Mouse (Mus musculus): ENCODE measurements around the gene Hist2h2ab.
A peak's percentile ranks its signal among the peaks of the same experiment; 100 is the strongest.
"Not testable (repeated sequence)": the region's sequence is repeated elsewhere in the genome, so short reads cannot be mapped to it uniquely, and the experiment has no call there.

The Hist2h2ab gene

GRCm38 (mm10) chr3:96237904-96238511 is 18.3 kb downstream of the Hist2h2ab start:
- no peak for DNase-seq (ENCODE audit: low spot score in 2 of 2)

- DNase-seq (ENCODE audit: low spot score in 2 of 2): peak in 1 of 2 experiments; percentile 69
Measured at GRCm38 (mm10) chr3:96238954-96239793, 19.5 kb downstream of the Hist2h2ab start, which contains the start of gene Hist2h3c2. Hist2h3c2 (minus strand) TSS chr3:96239127.

DNA sequence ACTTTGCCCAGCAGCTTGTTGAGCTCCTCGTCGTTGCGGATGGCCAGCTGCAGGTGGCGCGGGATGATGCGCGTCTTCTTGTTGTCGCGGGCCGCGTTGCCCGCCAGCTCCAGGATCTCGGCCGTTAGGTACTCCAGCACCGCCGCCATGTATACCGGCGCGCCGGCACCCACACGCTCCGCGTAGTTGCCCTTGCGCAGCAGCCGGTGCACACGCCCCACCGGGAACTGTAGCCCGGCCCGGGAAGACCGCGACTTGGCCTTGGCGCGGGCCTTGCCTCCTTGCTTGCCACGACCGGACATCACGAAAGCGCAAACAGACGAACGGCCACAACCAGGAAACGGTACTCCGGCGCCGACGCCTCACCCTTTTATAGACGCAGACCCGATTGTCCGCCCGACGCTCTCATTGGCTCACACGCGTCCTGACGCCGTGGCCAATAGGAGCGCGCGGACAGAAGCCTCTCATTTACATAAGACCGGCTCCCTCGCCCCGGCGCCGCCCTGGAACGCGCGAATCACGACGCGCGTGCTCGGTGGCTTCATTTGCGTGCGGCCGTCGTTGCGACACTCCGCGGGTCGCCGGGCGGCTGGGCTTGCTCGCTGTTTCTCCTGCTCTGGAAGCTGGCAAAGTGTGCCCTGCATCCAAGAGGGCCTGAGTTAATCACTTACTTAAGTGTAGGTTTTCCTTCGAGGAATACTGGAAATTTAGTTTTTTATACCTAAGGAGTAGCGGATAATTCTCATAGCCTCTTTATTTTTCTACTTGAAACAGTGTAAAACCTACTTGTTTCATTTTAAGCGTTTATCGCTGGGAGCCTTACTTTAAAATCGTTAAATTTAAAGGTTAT is 20.5 kb downstream of the Hist2h2ab start, which contains the start of gene Hist2h2aa2:
Gene Hist2h2aa2 (minus strand): TSS at position 328 of the 850 bp plus-strand sequence.
- peak; percentile 92 to 95 for DNase-seq (ENCODE audit: low spot score in 2 of 2)

DNA sequence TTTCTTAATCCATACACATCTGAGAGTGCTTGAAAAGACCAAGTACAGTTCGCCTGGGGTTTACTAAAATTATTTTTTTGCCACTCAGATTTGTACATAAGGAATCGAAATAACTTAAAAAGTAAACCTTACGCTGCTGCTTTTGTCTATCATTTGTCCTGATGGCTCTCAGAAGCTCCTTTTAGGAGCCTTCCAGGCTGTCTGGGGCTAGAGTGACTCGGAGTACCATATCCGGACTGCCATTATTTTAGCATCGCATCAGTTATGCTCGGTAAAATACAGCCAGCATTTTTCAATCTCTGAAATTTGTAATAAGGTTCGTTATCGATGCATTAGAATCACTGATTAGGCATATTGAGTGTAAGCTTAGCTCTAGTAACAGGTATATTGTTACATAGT is 21.1 kb downstream of the Hist2h2ab start:
- DNase-seq (ENCODE audit: low spot score in 2 of 2): no peak

- DNase-seq (ENCODE audit: low spot score in 2 of 2): no peak
Measured at GRCm38 (mm10) chr3:96243921-96244572, 24.4 kb downstream of the Hist2h2ab start.

DNA sequence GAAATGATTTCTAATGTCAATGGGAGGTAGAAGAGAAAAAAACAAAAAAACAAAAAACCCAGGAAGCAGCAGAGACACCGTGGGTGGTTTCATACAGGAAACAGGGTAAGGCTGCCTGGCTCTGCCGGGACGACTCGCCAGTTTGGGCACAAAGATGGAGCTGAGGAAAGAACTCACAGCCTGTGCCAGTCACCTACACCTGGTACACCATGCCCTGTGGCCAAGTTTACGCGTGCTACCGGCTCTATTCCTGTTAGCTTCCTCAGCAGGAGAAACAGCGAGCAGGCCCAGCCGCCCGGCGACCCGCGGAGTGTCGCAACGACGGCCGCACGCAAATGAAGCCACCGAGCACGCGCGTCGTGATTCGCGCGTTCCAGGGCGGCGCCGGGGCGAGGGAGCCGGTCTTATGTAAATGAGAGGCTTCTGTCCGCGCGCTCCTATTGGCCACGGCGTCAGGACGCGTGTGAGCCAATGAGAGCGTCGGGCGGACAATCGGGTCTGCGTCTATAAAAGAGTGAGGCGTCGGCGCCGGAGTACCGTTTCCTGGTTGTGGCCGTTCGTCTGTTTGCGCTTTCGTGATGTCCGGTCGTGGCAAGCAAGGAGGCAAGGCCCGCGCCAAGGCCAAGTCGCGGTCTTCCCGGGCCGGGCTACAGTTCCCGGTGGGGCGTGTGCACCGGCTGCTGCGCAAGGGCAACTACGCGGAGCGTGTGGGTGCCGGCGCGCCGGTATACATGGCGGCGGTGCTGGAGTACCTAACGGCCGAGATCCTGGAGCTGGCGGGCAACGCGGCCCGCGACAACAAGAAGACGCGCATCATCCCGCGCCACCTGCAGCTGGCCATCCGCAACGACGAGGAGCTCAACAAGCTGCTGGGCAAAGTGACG is 25.6 kb downstream of the Hist2h2ab start, which contains the start of gene Hist2h2aa1:
Gene Hist2h2aa1 (plus strand): TSS at position 495 of the 884 bp plus-strand sequence.
- peak; percentile 80 to 83 for DNase-seq (ENCODE audit: low spot score in 2 of 2)

- DNase-seq (ENCODE audit: low spot score in 2 of 2): not testable (repeated sequence)
Measured at GRCm38 (mm10) chr3:96246018-96246417, 26.4 kb downstream of the Hist2h2ab start.

- not testable (repeated sequence) for DNase-seq (ENCODE audit: low spot score in 2 of 2)
Measured at GRCm38 (mm10) chr3:96246427-96246856, 26.8 kb downstream of the Hist2h2ab start, which contains the start of gene Hist2h3c1. Hist2h3c1 (plus strand) TSS chr3:96246685.

DNA sequence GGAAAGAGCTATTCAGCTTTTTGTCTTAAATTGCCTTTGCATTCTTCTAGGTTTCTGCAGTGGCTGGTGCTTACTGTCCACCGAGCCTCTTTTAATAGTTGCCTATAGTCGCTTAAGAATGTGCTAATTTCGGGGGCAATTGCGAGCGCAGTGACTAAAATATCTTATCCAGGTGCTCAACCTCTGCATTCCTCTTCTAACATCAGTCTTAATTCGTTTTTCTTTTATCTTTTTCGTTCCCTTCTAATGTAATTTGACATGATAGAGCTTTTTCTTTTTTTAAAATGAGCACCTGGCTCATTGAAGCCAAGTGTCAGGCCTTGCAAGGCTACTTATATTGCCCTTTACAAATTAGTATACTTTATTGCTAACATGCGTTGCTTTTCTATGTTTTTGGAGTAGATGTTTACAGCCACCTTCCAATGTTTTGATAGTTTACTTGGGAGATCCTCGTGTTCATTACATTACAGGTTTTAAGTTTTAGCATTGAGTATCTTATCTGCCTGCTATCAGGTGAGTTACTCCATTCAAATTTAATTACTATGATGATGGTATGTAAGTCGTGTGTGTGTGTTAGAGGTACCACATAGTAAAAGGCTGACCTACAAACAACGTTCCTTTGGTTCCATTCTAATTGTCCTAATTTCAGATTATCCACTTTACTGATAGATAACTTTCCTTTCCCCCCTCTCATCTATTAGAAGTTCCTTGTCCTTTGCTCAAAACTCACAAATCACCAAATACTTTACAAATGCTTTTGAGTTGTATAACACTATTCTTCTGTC is 27.9 kb downstream of the Hist2h2ab start:
- no peak for DNase-seq (ENCODE audit: low spot score in 2 of 2)

DNA sequence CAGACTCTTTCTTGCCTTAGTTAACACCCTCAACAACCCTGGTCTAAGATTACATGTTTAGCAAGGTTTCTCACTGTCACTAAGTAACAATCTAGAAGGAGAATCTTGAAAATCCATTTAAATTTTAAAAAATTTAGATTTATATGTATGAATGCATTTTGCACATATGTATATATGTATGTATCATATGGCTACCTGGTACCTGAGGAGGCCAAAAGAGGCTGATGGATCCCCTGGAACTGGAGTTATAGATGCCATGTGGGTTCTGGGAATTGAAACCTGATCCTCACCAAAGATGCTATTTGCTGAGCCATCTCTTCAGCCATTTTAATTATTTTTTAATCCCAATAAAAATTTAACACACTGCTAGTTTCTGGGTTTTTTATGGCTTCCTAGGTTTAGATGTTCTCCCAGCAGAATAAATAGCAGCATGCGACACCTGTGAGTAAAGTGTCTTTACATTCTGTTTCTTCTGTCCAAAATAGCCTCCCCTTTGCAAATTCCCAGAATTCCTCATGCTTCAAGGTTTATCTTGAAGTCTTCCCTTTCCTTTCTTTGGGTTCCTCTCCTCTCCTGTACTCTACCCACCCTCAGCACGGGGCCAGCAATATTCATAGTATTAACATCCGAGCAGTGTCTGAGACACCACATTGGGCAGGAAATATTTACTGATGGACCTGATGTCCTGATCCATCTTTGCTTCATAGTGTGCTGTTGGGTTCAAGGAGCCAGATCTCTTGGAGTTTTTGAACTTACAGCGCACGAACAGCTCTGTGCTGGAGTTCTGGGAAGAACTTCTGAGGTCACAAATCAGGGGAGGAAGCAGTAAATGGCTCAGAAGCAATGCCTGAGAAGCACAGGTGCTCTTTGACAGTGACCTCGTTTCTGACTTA is 28.7 kb downstream of the Hist2h2ab start:
- no peak for DNase-seq (ENCODE audit: low spot score in 2 of 2)

GRCm38 (mm10) chr3:96249034-96249345 is 29.3 kb downstream of the Hist2h2ab start:
- no peak for DNase-seq (ENCODE audit: low spot score in 2 of 2)

DNA sequence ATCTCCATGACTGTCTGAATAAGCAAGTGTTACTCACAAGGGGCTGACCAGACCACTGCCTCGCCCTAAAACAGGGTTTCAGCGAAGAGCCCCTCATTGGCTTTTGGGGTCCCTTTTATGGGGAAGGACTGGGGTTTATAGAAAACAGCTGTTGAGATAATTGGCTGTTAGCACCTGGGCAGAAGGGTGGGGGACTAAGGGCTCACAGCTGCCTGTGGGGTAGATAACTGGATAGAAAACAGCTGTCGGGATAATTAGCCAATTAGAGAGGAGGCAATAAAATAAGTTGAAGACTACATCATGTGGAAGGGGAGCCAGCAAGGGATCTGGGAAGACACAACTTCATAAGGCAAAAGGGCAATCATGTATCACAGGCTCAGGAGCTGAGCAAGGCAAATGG is 31.2 kb downstream of the Hist2h2ab start:
- DNase-seq (ENCODE audit: low spot score in 2 of 2): no peak

GRCm38 (mm10) chr3:96251787-96252186 is 32.1 kb downstream of the Hist2h2ab start:
- no peak for DNase-seq (ENCODE audit: low spot score in 2 of 2)

DNA sequence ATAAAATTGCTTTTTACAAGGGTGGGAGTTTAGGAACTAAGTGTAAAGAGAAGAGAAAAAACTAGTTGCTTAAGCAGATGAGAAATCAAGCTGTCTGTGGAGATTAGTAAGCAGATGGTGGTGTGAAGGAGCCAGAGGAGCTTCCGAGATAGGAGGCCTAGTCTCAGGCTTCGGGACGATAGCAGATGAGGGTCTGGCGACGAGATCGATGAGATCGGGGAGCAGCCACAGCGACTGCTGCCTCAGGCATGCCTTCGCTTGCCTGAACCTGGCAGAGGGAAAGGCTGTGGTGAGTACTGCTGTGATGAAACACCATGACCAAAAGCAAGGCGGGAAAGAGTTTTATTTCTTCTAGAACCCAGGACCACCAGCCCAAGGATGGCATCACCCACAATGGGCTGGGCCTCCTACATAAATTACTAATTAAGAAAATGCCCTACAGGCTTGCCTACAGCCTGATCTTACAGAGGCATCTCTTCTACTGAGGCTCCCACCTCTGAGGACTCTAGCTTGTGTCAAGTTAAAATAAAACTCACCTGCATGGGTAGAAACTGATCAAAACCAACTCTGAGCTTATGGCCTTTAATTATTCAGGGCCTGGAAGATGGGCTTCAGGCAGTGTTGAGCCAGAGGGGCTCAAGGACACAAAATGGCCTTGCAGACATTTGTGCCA is 35.2 kb downstream of the Hist2h2ab start:
- no peak for DNase-seq (ENCODE audit: low spot score in 2 of 2)

DNA sequence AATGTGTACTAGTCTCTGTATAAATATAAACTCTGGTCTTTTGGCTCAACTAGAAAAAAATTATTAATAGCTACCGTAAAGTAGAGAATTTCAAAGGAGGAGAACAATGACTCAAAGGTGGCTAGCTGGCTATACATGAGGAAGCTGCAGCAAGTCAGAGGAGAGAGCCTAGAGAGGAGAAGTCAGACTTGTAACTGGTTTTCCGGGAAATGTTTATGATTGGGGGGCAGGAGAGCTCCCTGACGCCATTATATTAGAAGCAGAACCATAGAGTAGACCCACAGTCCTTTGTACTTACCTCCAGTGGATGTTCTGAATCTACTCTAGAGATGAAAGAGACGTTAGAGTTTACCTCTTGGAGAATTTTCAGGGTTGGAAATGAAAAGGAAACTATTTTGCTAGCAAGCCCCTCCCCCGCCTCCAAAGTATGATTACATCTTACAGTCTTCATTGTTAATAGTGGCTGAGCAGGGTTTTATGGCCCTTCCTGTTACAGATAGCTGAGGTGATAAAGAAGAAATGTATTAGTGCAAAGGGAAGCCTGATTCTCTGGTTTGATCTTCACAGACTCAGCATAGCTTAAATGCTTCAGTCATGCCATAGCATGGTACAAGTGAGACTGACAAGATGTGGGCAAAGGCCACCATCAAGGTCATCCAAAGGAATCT is 36.4 kb downstream of the Hist2h2ab start:
- no peak for DNase-seq (ENCODE audit: low spot score in 2 of 2)

DNA sequence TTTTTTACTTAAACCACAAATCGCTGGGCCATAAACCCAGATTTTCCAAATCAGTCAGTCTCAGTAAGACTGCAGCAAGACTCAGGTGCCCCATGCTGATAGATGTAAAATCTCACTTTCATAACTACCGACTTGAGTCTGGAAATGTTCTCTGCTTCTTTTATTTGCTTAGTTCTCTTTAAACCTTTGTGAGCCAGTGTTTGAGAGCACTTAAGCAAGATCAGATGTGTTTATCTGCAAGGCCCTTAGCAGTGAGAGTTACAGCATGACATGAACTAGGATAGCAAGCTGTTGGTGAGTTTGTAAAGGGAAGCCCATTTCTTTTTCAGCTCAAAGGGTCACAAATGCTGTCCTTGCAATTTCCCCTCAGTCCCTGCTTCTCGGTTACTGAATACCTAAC is 37.5 kb downstream of the Hist2h2ab start:
- DNase-seq (ENCODE audit: low spot score in 2 of 2): no peak

DNA sequence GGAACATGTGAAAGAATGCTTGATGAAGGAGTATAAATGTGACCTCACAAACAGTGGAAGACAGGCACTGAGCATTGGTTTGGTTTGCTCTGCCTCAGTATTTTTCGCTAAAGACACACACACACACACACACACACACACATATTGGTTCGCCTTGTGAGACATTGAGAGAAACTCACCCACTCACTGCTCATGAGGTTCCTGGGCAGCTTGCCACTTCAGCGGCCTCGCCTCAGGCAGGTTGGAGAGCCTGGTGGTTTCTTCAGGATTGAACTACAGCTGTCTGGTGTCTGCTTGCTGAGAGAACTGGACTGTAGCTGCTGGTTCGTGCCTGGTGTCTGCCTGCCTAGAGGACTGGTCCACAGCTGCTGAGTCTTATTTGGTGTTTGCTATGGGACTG is 40.6 kb downstream of the Hist2h2ab start:
- no peak for DNase-seq (ENCODE audit: low spot score in 2 of 2)
